ENCODE assay signal across 32 mouse cellular contexts in genomic region chr5:17929006-17929567, GRCm38 (mm10). TPM values are rescaled to one million over a fixed set of nuclear protein-coding genes. Genes with fewer than 3 reads are reported as not detected.
DNase-seq lines count a peak whose midpoint lies in the region; ATAC-seq and TF ChIP-seq lines count a peak whose summit lies in the region.
"Had no signal": no experiment of that assay in that cellular context is flagged by ENCODE, and none has a peak within 500 bp of the region (broad histone marks: within the 10 kb centered on the region; RNA-seq: fewer than 3 reads in every experiment).

No protein-coding gene starts in this region.

- ATAC-seq in lung, postnatal 0 days: no peak
- ATAC-seq: forebrain, embryonic 15.5 days; liver, embryonic 12.5 days had no signal

- no peak for TF ChIP-seq CTCF in lung, postnatal 0 days (IDR thresholded peaks at IDR 0.05)

- TF ChIP-seq EP300 in lung, postnatal 0 days (IDR thresholded peaks at IDR 0.05): no peak

- no peaks in the 10 kb centered on the region for H3K36me3 ChIP-seq in lung, postnatal 0 days (ENCODE audit: insufficient read depth, low read length)
- H3K36me3 ChIP-seq: embryonic facial prominence, embryonic 13.5 days; forebrain, embryonic 10.5 days; forebrain, embryonic 15.5 days; hindbrain, embryonic 13.5 days; limb, embryonic 12.5 days; liver, embryonic 12.5 days; stomach, embryonic 15.5 days had no signal

- H3K27me3 ChIP-seq in lung, postnatal 0 days (replicated peaks; ENCODE audit: insufficient read depth, low read length): no peaks in the 10 kb centered on the region
- H3K27me3 ChIP-seq: embryonic facial prominence, embryonic 13.5 days; forebrain, embryonic 15.5 days; hindbrain, embryonic 13.5 days; limb, embryonic 12.5 days; liver, embryonic 12.5 days; stomach, embryonic 15.5 days had no signal

- no peak overlapping the region for H3K27ac ChIP-seq in lung, postnatal 0 days (ENCODE audit: low read length)
- H3K27ac ChIP-seq in brown adipose tissue, adult 24 weeks (replicated peaks; ENCODE audit: low read depth, low read length): peak overlapping the region; percentile 71
- H3K27ac ChIP-seq: embryonic facial prominence, embryonic 13.5 days; forebrain, embryonic 10.5 days; forebrain, embryonic 15.5 days; hindbrain, embryonic 13.5 days; limb, embryonic 12.5 days; liver, embryonic 12.5 days; stomach, embryonic 15.5 days had no signal

- H3K4me1 ChIP-seq in lung, postnatal 0 days (ENCODE audit: insufficient read depth, low read depth, low read length): no peaks in the 10 kb centered on the region
- peaks cover 19% of the 10 kb centered on the region for H3K4me1 ChIP-seq in brown adipose tissue, adult 24 weeks (ENCODE audit: control insufficient read depth, insufficient read depth, insufficient read length, low read length)
- H3K4me1 ChIP-seq: embryonic facial prominence, embryonic 13.5 days; forebrain, embryonic 10.5 days; forebrain, embryonic 15.5 days; hindbrain, embryonic 13.5 days; liver, embryonic 12.5 days; stomach, embryonic 15.5 days had no signal

- H3K4me3 ChIP-seq in lung, postnatal 0 days (ENCODE audit: low read depth, low read length): no peak overlapping the region
- no peak overlapping the region for H3K4me3 ChIP-seq in brown adipose tissue, adult 24 weeks (ENCODE audit: insufficient read depth, low read depth, low read length)
- H3K4me3 ChIP-seq: embryonic facial prominence, embryonic 13.5 days; forebrain, embryonic 10.5 days; forebrain, embryonic 15.5 days; hindbrain, embryonic 13.5 days; limb, embryonic 12.5 days; liver, embryonic 12.5 days; stomach, embryonic 15.5 days had no signal

- 64% methylated on average over 7 of the region's 7 CpGs for WGBS in lung, postnatal 0 days

- no peak overlapping the region for H3K9ac ChIP-seq in lung, postnatal 0 days (replicated peaks; ENCODE audit: low read depth)
- H3K9ac ChIP-seq: embryonic facial prominence, embryonic 13.5 days; forebrain, embryonic 15.5 days; hindbrain, embryonic 13.5 days; limb, embryonic 12.5 days; liver, embryonic 12.5 days; liver, postnatal 0 days; stomach, embryonic 15.5 days had no signal

- DNase-seq in kidney, adult 18-20 months: peak; percentile 8
- DNase-seq in kidney, adult 8-10 months: no peak
- DNase-seq in kidney, postnatal 4 days: peak; percentile 13 to 15
- DNase-seq in kidney, postnatal 14 days: no peak
- peak; percentile 12 for DNase-seq in lung, postnatal 0 days (ENCODE audit: low spot score)
- DNase-seq in lung, postnatal 25 days (ENCODE audit: low spot score): no peak
- no peak for DNase-seq in left cerebral cortex, adult 11 months (ENCODE audit: low spot score)
- DNase-seq: adrenal gland, adult 8-10 months; B cell, adult 2 months; cerebellum, adult 11 months; cerebellum, adult 9-10 months; cerebellum, postnatal 36 days; gastrocnemius, postnatal 36 days; heart, postnatal 36 days; layer of hippocampus, adult 9-11 months; liver, postnatal 0 days; midbrain, embryonic 14.5 days; right cerebral cortex, postnatal 25 days; thymus, postnatal 14 days had no signal

- no peak overlapping the region for H3K4me2 ChIP-seq in lung, postnatal 0 days (replicated peaks; ENCODE audit: low read depth, low read length)
- H3K4me2 ChIP-seq: embryonic facial prominence, embryonic 13.5 days; forebrain, embryonic 15.5 days; hindbrain, embryonic 13.5 days; limb, embryonic 12.5 days; liver, embryonic 12.5 days; stomach, embryonic 15.5 days had no signal

- H3K9me3 ChIP-seq in lung, postnatal 0 days (ENCODE audit: low read length): no peaks in the 10 kb centered on the region
- H3K9me3 ChIP-seq: embryonic facial prominence, embryonic 13.5 days; forebrain, embryonic 10.5 days; forebrain, embryonic 15.5 days; hindbrain, embryonic 13.5 days; limb, embryonic 12.5 days; liver, embryonic 12.5 days; stomach, embryonic 15.5 days had no signal

RNA-seq across cellular contexts. Expression of gene Gnat3, which starts 33.3 kb away (rescaled TPM):
- polyA plus RNA-seq in lung, postnatal 0 days (2015; fragmentation: Nextera tagmentation; extraction: Ambion mirVana): 0.10 and 0.19 TPM in 2 replicates
- 0.75 TPM in 1 of 2 replicates, not detected in the other for polyA plus RNA-seq in brown adipose tissue, adult 24 weeks (2012; ENCODE audit: insufficient read depth, insufficient read length, missing spikeins)
- polyA plus RNA-seq: embryonic facial prominence, embryonic 13.5 days; forebrain, embryonic 10.5 days; forebrain, embryonic 15.5 days; frontal cortex, adult 2 months; heart, embryonic 14.5 days; hindbrain, embryonic 13.5 days; intestine, embryonic 16.5 days; limb, embryonic 12.5 days; liver, embryonic 12.5 days; liver, postnatal 0 days; midbrain, embryonic 14.5 days; neural tube, embryonic 14.5 days; stomach, embryonic 15.5 days; urinary bladder, adult 2 months had no signal

RNA-seq across cellular contexts. Expression of gene Cd36, which starts 40.5 kb away (rescaled TPM):
- 448 and 458 TPM in 2 replicates for polyA plus RNA-seq in lung, postnatal 0 days (2015; fragmentation: Nextera tagmentation; extraction: Ambion mirVana)
- polyA plus RNA-seq in brown adipose tissue, adult 24 weeks (2012; ENCODE audit: insufficient read depth, insufficient read length, missing spikeins): 1,463 and 1,631 TPM in 2 replicates

Comparison
In these comparisons a context has a peak if more than half of its experiments do, and no peak if none do; other contexts are left out.
1. DNase-seq: peak in kidney, adult 18-20 months (single experiment), kidney, postnatal 4 days (2 of 2) and lung, postnatal 0 days (single experiment); none in kidney, adult 8-10 months (0 of 2), kidney, postnatal 14 days (single experiment), lung, postnatal 25 days (single experiment) and left cerebral cortex, adult 11 months (single experiment).